Mouse (Mus musculus) forebrain, embryonic 16.5 days (tissue): ENCODE measurements around the gene H2afb1. TPM values are rescaled to one million over a fixed set of nuclear protein-coding genes. Genes with fewer than 3 reads are reported as not detected.
"Not testable (repeated sequence)": the region's sequence is repeated elsewhere in the genome, so short reads cannot be mapped to it uniquely, and the experiment has no call there.

Experiments
- ATAC-seq: fragments of 200-750 bp; cut with Nextera tagmentation; 2 replicates; pipeline ENCODE4 v1.8.0; 2017; ENCODE audit warnings: mild to moderate bottlenecking, moderate library complexity
- H3K27ac ChIP-seq: fragments of 300-500 bp; sonication (generic); 2 replicates; pipeline ENCODE4 v1.5.1; 2014; ENCODE audit warnings: low read length, control low read depth
- H3K27me3 ChIP-seq: fragments of 300-500 bp; sonication (generic); replicated peaks from 2 replicates; pipeline ENCODE4 v1.6.1; 2014; ENCODE audit warnings: low read length; ENCODE audit not compliant: control insufficient read depth, insufficient read depth
- H3K36me3 ChIP-seq: fragments of 300-500 bp; sonication (generic); 2 replicates; pipeline ENCODE4 v1.6.1; 2014; ENCODE audit not compliant: control insufficient read depth, insufficient read depth
- H3K4me1 ChIP-seq: fragments of 300-500 bp; sonication (generic); replicated peaks from 2 replicates; pipeline ENCODE4 v1.6.1; 2014; ENCODE audit warnings: low read length; ENCODE audit not compliant: control insufficient read depth, insufficient read depth
- H3K4me2 ChIP-seq: fragments of 300-500 bp; sonication (generic); 2 replicates; pipeline ENCODE4 v1.6.1; 2014; ENCODE audit warnings: mild to moderate bottlenecking, low read length, control low read depth
- H3K4me3 ChIP-seq: fragments of 300-500 bp; sonication (generic); replicated peaks from 2 replicates; pipeline ENCODE4 v1.5.1; 2014; ENCODE audit warnings: mild to moderate bottlenecking, low read length, control low read depth
- H3K9ac ChIP-seq: fragments of 300-500 bp; sonication (generic); replicated peaks from 2 replicates; pipeline ENCODE4 v1.6.1; 2014; ENCODE audit warnings: low read depth, low read length, control low read depth
- H3K9me3 ChIP-seq: fragments of 300-500 bp; sonication (generic); 2 replicates; pipeline ENCODE4 v1.6.1; 2016; ENCODE audit warnings: low read length; ENCODE audit not compliant: control insufficient read depth
- WGBS: fragments of 180-500 bp; shearing (Covaris S2); extraction: QIAGEN DNeasy Blood & Tissue Kit; methylation state at CpG from one replicate; pipeline ENCODE4 v1.1.7; 2014; 5-methylcytosine and 5-hydroxymethylcytosine counted together
- polyA plus RNA-seq: library from polyadenylated mRNA; unstranded; fragments of >200 nt; fragmentation: Nextera tagmentation; extraction: Ambion mirVana; gene quantifications from 2 replicates; pipeline ENCODE4 v1.2.1, GENCODE M21; 2015

Gene H2afb1
- polyA plus RNA-seq, result not detected in 2 replicates

DNA sequence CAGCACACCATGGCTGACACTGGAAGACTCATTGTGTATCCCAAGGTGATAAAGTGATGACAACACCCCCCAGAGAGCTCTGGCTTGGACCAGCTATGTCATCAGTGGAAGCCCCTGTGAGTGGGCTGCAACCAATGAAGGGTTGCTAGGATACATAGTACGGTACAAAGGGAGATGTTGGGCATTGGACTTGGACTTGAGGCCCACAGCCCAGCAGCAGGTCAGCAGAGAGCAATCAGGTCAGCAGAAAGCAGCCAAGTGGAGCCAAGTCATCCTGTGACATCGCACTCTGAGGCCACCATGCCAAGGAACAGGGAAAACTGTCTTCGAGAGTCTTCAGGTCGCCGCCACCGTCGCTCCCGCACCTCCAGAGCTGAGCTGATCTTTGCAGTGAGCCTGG is at the start of gene H2afb1:
TSS of gene H2afb1 (plus strand) at position 301 of the 400 bp plus-strand sequence.
- H3K27me3 ChIP-seq, H3K4me1 ChIP-seq, H3K4me2 ChIP-seq, H3K4me3 ChIP-seq, H3K9ac ChIP-seq, H3K27ac ChIP-seq, ATAC-seq, H3K9me3 ChIP-seq, H3K36me3 ChIP-seq: not testable (repeated sequence)
- 99% methylated on average over 4 of the region's 8 CpGs for WGBS

DNA sequence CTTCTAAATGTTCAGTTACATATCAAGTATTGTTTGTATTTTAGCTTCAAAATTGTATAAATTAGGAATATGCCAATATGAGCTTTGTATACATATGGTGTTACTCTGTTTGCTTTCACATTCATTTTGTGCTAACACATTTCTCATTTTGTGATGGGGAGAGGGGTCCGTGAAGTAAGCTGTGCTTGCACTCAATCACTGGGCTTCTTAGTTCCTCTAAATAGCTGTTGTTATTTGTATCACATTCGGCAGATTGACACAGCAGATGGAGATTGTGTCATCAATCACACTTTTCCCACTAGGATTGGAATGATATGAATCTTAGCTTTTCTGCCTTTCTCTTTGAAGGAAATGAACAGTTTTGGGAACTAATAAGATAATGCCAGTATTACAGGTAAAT is 21.5 kb downstream of the H2afb1 start:
- no peak overlapping the region for H3K27ac ChIP-seq
- no peaks in the 10 kb centered on the region for H3K36me3 ChIP-seq
- no peak overlapping the region for H3K4me2 ChIP-seq
- 72% methylated on average over 2 of the region's 2 CpGs for WGBS
- H3K9ac ChIP-seq, result no peak overlapping the region
- no peaks in the 10 kb centered on the region for H3K4me1 ChIP-seq
- no peaks in the 10 kb centered on the region for H3K27me3 ChIP-seq
- ATAC-seq, result peak; percentile 69
- H3K4me3 ChIP-seq, result no peak overlapping the region
- H3K9me3 ChIP-seq, result no peaks in the 10 kb centered on the region
